Mouse (Mus musculus): Measurements from ENCODE around the gene Vegfb. TPM values are rescaled to one million over a fixed set of nuclear protein-coding genes. Genes with fewer than 3 reads are reported as not detected.
A peak's percentile ranks its signal among the peaks of the same experiment; 100 is the strongest.

The Vegfb gene
- polyA plus RNA-seq, 1 experiment from 2014 or later, result 28.9 TPM

DNA sequence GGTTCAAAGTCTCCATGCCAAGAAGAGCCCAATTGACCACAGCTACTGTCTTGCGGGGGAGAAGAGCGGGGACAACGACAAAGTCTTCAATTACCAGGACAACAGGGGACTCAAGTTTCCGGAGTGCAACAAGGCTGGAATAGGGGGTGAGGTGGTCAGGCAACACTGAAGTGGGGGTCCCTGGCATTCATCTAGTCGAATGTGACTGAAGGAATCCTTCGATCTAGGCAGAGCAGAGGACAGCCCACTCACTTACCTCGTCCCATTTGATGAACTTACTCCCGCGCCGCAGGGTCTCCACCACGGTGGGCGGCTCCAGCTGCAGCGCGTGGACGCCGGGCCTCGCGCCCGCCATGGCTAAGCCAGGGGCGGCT lies 18.2 kb downstream of the Vegfb start:
- peaks cover 24% of the 10 kb centered on the region for H3K4me1 ChIP-seq (replicated peaks; ENCODE audit: control insufficient read depth, insufficient read depth, low read length)
- H3K9ac ChIP-seq (ENCODE audit: low read length), result peak overlapping the region; percentile 87
- no peaks in the 10 kb centered on the region for H3K27me3 ChIP-seq (ENCODE audit: control insufficient read depth, insufficient read depth, low read depth, low read length)
- no peaks in the 10 kb centered on the region for H3K9me3 ChIP-seq (ENCODE audit: control insufficient read depth, low read length)
- 0 out of 2 replicates have a peak overlapping the region, but pooled peaks have one; percentile 43 for H3K27ac ChIP-seq (ENCODE audit: low read length)
- no peak; the same call in 1 of the 2 replicates for ATAC-seq (ENCODE audit: low read depth)
- peaks cover 18% of the 10 kb centered on the region for H3K36me3 ChIP-seq (ENCODE audit: control insufficient read depth, insufficient read depth, low read length)
- H3K4me3 ChIP-seq (ENCODE audit: low read length), result peak overlapping the region; percentile 77
- WGBS, result 0% methylated on average over 20 of the region's 20 CpGs
- peak overlapping the region; percentile 79 for H3K4me2 ChIP-seq (ENCODE audit: low read depth, low read length)

DNA sequence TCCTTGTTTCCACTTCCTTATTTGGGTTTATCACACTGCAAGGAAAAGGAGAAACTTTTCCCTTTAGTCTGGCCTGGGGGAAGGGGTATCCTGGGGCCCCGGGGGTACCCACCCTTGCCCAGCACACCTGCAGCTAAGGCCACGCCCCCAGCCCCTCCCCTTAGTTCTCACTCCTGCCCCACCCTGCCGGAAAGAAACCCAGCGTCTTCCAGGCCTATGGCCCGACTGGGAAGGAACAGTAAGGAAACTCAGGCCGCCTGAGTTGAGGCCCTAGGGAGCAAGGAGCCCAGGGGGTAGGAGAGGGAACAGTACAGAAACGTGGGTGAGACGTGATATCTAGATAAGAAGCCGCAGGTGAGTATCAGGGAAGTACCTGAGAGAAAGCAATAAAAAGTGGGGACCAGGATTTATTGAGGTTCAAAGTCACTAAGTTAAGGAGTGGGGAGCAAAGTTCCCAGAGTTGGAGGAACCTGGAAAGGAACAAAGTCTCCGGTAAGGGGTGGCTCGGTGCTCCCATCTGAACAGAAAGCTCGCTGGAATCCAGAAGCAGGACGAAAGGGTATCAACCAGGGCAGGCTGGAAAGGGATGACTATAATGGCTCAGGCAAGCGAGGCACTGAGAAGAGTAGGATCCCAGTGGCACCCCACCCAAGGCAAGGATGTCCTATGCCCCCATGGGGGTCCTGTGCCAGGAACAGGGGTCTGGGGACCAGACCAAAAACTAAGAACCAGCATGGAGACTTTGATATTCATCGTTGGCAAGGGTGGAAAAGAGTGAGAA lies 18.8 kb downstream of the Vegfb start:
- peak overlapping the region; percentile 30; the same call in 1 of the 2 replicates for H3K27ac ChIP-seq (ENCODE audit: low read length)
- 5% methylated on average over 15 of the region's 15 CpGs for WGBS
- ATAC-seq (ENCODE audit: low read depth), result peak; percentile 10

DNA sequence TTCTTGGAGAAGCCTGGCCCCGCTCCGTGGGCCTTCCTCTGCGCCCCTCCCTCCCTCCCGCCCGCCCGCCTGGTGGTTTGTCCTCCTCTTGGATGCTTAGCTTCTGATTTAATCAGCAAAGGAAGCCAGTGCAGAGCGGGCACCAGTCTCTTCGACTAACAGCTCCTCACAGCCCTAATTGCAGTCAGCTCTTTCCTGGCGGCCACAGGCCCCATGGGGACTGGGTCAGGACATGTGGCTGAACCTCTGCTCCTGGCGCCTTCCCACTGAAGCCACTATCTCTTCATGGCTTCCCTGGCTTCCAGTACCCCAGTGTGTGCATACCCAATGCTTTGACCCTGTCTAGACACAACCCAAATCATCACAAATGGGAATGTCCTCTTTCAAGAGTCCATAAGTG lies 31.0 kb downstream of the Vegfb start:
- H3K36me3 ChIP-seq (ENCODE audit: control insufficient read depth, insufficient read depth, low read length), result peaks cover 46% of the 10 kb centered on the region
- no peak overlapping the region for H3K4me3 ChIP-seq (ENCODE audit: low read length)
- no peaks in the 10 kb centered on the region for H3K9me3 ChIP-seq (ENCODE audit: control insufficient read depth, low read length)
- WGBS, result 87% methylated on average over 10 of the region's 10 CpGs
- peaks cover 14% of the 10 kb centered on the region for H3K4me1 ChIP-seq (replicated peaks; ENCODE audit: control insufficient read depth, insufficient read depth, low read length)
- ATAC-seq (ENCODE audit: low read depth), result no peak
- no peaks in the 10 kb centered on the region for H3K27me3 ChIP-seq (ENCODE audit: control insufficient read depth, insufficient read depth, low read depth, low read length)
- H3K9ac ChIP-seq (ENCODE audit: low read length), result no peak overlapping the region
- H3K4me2 ChIP-seq (ENCODE audit: low read depth, low read length), result no peak overlapping the region
- H3K27ac ChIP-seq (ENCODE audit: low read length), result no peak overlapping the region

More for the DNA sequence above, 18.8 kb downstream of the Vegfb start:
- no peaks in the 10 kb centered on the region for H3K9me3 ChIP-seq (ENCODE audit: control insufficient read depth, low read length)
- H3K4me2 ChIP-seq (ENCODE audit: low read depth, low read length), result peak overlapping the region; percentile 79
- peak overlapping the region; percentile 87 for H3K9ac ChIP-seq (ENCODE audit: low read length)
- H3K4me3 ChIP-seq (ENCODE audit: low read length), result peak overlapping the region; percentile 77
- no peaks in the 10 kb centered on the region for H3K27me3 ChIP-seq (ENCODE audit: control insufficient read depth, insufficient read depth, low read depth, low read length)
- H3K4me1 ChIP-seq (replicated peaks; ENCODE audit: control insufficient read depth, insufficient read depth, low read length), result peaks cover 21% of the 10 kb centered on the region
- H3K36me3 ChIP-seq (ENCODE audit: control insufficient read depth, insufficient read depth, low read length), result peaks cover 20% of the 10 kb centered on the region

DNA sequence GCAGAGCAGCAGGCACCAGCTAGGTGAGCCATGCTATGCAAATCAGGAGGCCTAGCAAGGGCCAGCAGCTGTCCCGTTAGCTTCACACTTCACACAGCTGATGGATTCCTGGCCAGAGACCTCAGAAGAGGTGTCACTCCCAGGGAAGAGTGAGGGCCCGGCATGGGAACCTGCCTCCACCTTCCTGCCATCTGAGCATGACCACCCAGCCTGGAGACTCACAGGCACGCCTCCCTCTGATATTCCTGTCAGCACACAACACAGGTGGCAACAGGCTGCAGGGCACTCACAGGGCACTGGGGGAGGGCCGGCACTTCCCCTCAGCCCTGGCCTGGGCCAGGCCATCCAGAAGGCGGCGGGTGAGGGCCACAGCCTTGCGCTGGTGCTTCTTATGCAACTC lies 32.0 kb downstream of the Vegfb start:
- Histone ChIP-seq H3K4me1 (replicated peaks; ENCODE audit: control insufficient read depth, insufficient read depth, low read length) (peaks cover 14% of the 10 kb centered on the region), H3K36me3 (ENCODE audit: control insufficient read depth, insufficient read depth, low read length) (peaks cover 46% of the 10 kb centered on the region), H3K9ac (ENCODE audit: low read length) (no peak overlapping the region), H3K27ac (ENCODE audit: low read length) (no peak overlapping the region), H3K4me2 (ENCODE audit: low read depth, low read length) (no peak overlapping the region), H3K9me3 (ENCODE audit: control insufficient read depth, low read length) (no peaks in the 10 kb centered on the region), H3K27me3 (ENCODE audit: control insufficient read depth, insufficient read depth, low read depth, low read length) (no peaks in the 10 kb centered on the region), H3K4me3 (ENCODE audit: low read length) (no peak overlapping the region)
- ATAC-seq (ENCODE audit: low read depth), result no peak
- 69% methylated on average over 7 of the region's 7 CpGs for WGBS

- Histone ChIP-seq H3K27ac (ENCODE audit: low read length) (no peak overlapping the region), H3K4me1 (replicated peaks; ENCODE audit: control insufficient read depth, insufficient read depth, low read length) (peaks cover 21% of the 10 kb centered on the region), H3K4me3 (ENCODE audit: low read length) (no peak overlapping the region), H3K9ac (ENCODE audit: low read length) (no peak overlapping the region), H3K36me3 (ENCODE audit: control insufficient read depth, insufficient read depth, low read length) (peaks cover 34% of the 10 kb centered on the region), H3K9me3 (ENCODE audit: control insufficient read depth, low read length) (no peaks in the 10 kb centered on the region), H3K27me3 (ENCODE audit: control insufficient read depth, insufficient read depth, low read depth, low read length) (no peaks in the 10 kb centered on the region), H3K4me2 (ENCODE audit: low read depth, low read length) (no peak overlapping the region)
- no peak for ATAC-seq (ENCODE audit: low read depth)
- WGBS, result 48% methylated on average over 9 of the region's 9 CpGs
Measured at GRCm38 (mm10) chr19:6954046-6954445, 33.4 kb downstream of the Vegfb start.

DNA sequence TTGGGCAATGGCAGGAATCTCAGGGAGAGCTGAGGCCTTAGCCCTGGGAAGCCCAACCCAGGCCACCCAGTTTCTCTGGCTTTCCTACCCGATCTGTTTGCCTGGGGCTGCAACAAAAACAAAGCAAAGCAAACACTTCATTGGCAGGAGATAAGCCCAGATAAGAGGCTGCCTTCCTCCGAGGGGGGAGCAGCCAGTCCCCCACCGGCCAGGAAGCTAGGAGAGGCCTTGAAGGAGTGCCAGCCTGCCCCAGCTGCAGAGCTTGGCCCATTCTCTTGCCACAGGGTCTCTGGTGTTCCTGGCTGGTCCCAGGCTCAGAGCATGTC lies 34.8 kb downstream of the Vegfb start:
- H3K4me3 ChIP-seq (ENCODE audit: low read length), result peak overlapping the region; percentile 68
- H3K9me3 ChIP-seq (ENCODE audit: control insufficient read depth, low read length), result no peaks in the 10 kb centered on the region
- H3K4me2 ChIP-seq (ENCODE audit: low read depth, low read length), result peak overlapping the region; percentile 88
- H3K27ac ChIP-seq (ENCODE audit: low read length), result peak overlapping the region; percentile 99
- peaks cover 21% of the 10 kb centered on the region for H3K36me3 ChIP-seq (ENCODE audit: control insufficient read depth, insufficient read depth, low read length)
- peak; percentile 13 for ATAC-seq (ENCODE audit: low read depth)
- WGBS, result 1% methylated on average over 3 of the region's 3 CpGs
- peaks cover 21% of the 10 kb centered on the region for H3K4me1 ChIP-seq (replicated peaks; ENCODE audit: control insufficient read depth, insufficient read depth, low read length)
- peak overlapping the region; percentile 84 for H3K9ac ChIP-seq (ENCODE audit: low read length)
- H3K27me3 ChIP-seq (ENCODE audit: control insufficient read depth, insufficient read depth, low read depth, low read length), result no peaks in the 10 kb centered on the region

- Histone ChIP-seq H3K9me3 (ENCODE audit: control insufficient read depth, low read length) (no peaks in the 10 kb centered on the region), H3K36me3 (ENCODE audit: control insufficient read depth, insufficient read depth, low read length) (peaks cover 21% of the 10 kb centered on the region), H3K4me2 (ENCODE audit: low read depth, low read length) (peak overlapping the region; percentile 88), H3K9ac (ENCODE audit: low read length) (peak overlapping the region; percentile 84), H3K27ac (ENCODE audit: low read length) (peak overlapping the region; percentile 99), H3K4me3 (ENCODE audit: low read length) (peak overlapping the region; percentile 68), H3K27me3 (ENCODE audit: control insufficient read depth, insufficient read depth, low read depth, low read length) (no peaks in the 10 kb centered on the region), H3K4me1 (replicated peaks; ENCODE audit: control insufficient read depth, insufficient read depth, low read length) (peaks cover 21% of the 10 kb centered on the region)
- under 1% methylated on average over 31 of the region's 31 CpGs for WGBS
- ATAC-seq (ENCODE audit: low read depth), result peak; percentile 71
Measured at GRCm38 (mm10) chr19:6951994-6952711, 35.3 kb downstream of the Vegfb start.

GRCm38 (mm10) chr19:6951381-6951968 lies 36.0 kb downstream of the Vegfb start:
- H3K9ac ChIP-seq (ENCODE audit: low read length), result peak overlapping the region; percentile 84
- H3K4me3 ChIP-seq (ENCODE audit: low read length), result peak overlapping the region; percentile 68
- peak overlapping the region; percentile 88 for H3K4me2 ChIP-seq (ENCODE audit: low read depth, low read length)
- ATAC-seq (ENCODE audit: low read depth), result peak; percentile 86
- H3K27ac ChIP-seq (ENCODE audit: low read length), result peak overlapping the region; percentile 99
- peaks cover 21% of the 10 kb centered on the region for H3K4me1 ChIP-seq (replicated peaks; ENCODE audit: control insufficient read depth, insufficient read depth, low read length)
- H3K27me3 ChIP-seq (ENCODE audit: control insufficient read depth, insufficient read depth, low read depth, low read length), result no peaks in the 10 kb centered on the region
- under 1% methylated on average over 35 of the region's 35 CpGs for WGBS
- peaks cover 16% of the 10 kb centered on the region for H3K36me3 ChIP-seq (ENCODE audit: control insufficient read depth, insufficient read depth, low read length)
- no peaks in the 10 kb centered on the region for H3K9me3 ChIP-seq (ENCODE audit: control insufficient read depth, low read length)

DNA sequence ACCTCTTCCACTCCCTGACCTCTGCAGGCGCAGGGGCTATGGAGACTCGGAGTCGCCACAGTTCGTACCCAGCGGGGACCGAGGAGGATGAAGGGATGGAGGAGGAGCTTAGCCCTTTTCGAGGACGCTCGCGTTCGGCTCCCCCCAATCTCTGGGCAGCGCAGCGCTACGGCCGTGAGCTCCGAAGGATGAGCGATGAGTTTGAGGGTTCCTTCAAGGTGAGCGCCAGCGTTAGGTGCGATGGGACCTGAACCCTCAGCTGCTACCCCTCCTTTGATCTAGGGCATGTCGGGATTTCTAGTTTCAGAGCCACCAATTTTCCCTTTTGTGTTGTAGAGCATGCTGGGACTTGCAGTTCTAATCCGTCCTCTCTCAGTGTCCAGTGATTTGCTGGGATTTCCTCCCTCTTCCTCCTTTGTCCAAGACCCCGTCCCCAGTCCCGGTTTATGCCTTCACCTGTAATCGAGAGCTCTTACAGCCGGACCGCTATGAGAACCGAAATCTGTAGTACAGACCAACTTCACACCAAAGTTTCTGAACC lies 36.8 kb downstream of the Vegfb start:
- ATAC-seq (ENCODE audit: low read depth), result peak; percentile 40
- no peaks in the 10 kb centered on the region for H3K9me3 ChIP-seq (ENCODE audit: control insufficient read depth, low read length)
- H3K4me2 ChIP-seq (ENCODE audit: low read depth, low read length), result peak overlapping the region; percentile 88
- peak overlapping the region; percentile 99 for H3K27ac ChIP-seq (ENCODE audit: low read length)
- 0% methylated on average over 28 of the region's 28 CpGs for WGBS
- peaks cover 11% of the 10 kb centered on the region for H3K36me3 ChIP-seq (ENCODE audit: control insufficient read depth, insufficient read depth, low read length)
- H3K27me3 ChIP-seq (ENCODE audit: control insufficient read depth, insufficient read depth, low read depth, low read length), result no peaks in the 10 kb centered on the region
- H3K4me1 ChIP-seq (replicated peaks; ENCODE audit: control insufficient read depth, insufficient read depth, low read length), result peaks cover 21% of the 10 kb centered on the region
- peak overlapping the region; percentile 84 for H3K9ac ChIP-seq (ENCODE audit: low read length)
- peak overlapping the region; percentile 68 for H3K4me3 ChIP-seq (ENCODE audit: low read length)

Measured in lung, embryonic 16.5 days (tissue).